Mouse (Mus musculus): ENCODE results near the gene Dip2b.
A peak's percentile ranks its signal among the peaks of the same experiment; 100 is the strongest.

The Dip2b gene

GRCm38 (mm10) chr15:100038470-100038971, at the start of gene Dip2b:
Gene Dip2b (plus strand): TSS chr15:100038664.
- peak; percentile 95 for DNase-seq (ENCODE audit: low read depth, low spot score)

GRCm38 (mm10) chr15:99993100-99993499, 45.4 kb upstream of the Dip2b start:
- no peak for DNase-seq (ENCODE audit: low read depth, low spot score)

GRCm38 (mm10) chr15:99997114-99997804, 41.2 kb upstream of the Dip2b start:
- no peak for DNase-seq (ENCODE audit: low read depth, low spot score)

GRCm38 (mm10) chr15:99999390-99999789, 39.1 kb upstream of the Dip2b start:
- no peak for DNase-seq (ENCODE audit: low read depth, low spot score)

GRCm38 (mm10) chr15:100004677-100005273, 33.7 kb upstream of the Dip2b start:
- no peak for DNase-seq (ENCODE audit: low read depth, low spot score)

- no peak for DNase-seq (ENCODE audit: low read depth, low spot score)
These were observed 32.3 kb upstream of the Dip2b start for GRCm38 (mm10) chr15:100006180-100006579.

GRCm38 (mm10) chr15:100018280-100018899, 20.1 kb upstream of the Dip2b start:
- peak; percentile 59 for DNase-seq (ENCODE audit: low read depth, low spot score)

GRCm38 (mm10) chr15:100021175-100021574, 17.3 kb upstream of the Dip2b start:
- DNase-seq (ENCODE audit: low read depth, low spot score) = no peak

GRCm38 (mm10) chr15:100022923-100023322, 15.5 kb upstream of the Dip2b start:
- DNase-seq (ENCODE audit: low read depth, low spot score) = peak; percentile 45

GRCm38 (mm10) chr15:100025076-100025834, 13.2 kb upstream of the Dip2b start:
- DNase-seq (ENCODE audit: low read depth, low spot score) = no peak

GRCm38 (mm10) chr15:100028133-100028532, 10.3 kb upstream of the Dip2b start:
- DNase-seq (ENCODE audit: low read depth, low spot score) = no peak

GRCm38 (mm10) chr15:100029497-100029896, 9.0 kb upstream of the Dip2b start:
- DNase-seq (ENCODE audit: low read depth, low spot score) = no peak

- DNase-seq (ENCODE audit: low read depth, low spot score) = no peak
These were observed 8.6 kb upstream of the Dip2b start for GRCm38 (mm10) chr15:100029900-100030299.

GRCm38 (mm10) chr15:100032546-100032945, 5.9 kb upstream of the Dip2b start:
- DNase-seq (ENCODE audit: low read depth, low spot score) = no peak

GRCm38 (mm10) chr15:100039001-100039701, 687 bp downstream of the Dip2b start:
- peak; percentile 72 for DNase-seq (ENCODE audit: low read depth, low spot score)

GRCm38 (mm10) chr15:100040541-100041266, 2.2 kb downstream of the Dip2b start:
- peak; percentile 57 for DNase-seq (ENCODE audit: low read depth, low spot score)

GRCm38 (mm10) chr15:100041267-100042047, 3.0 kb downstream of the Dip2b start:
- peak; percentile 82 for DNase-seq (ENCODE audit: low read depth, low spot score)

- DNase-seq (ENCODE audit: low read depth, low spot score) = peak; percentile 70
These were observed 3.6 kb downstream of the Dip2b start for GRCm38 (mm10) chr15:100042048-100042400.

- DNase-seq (ENCODE audit: low read depth, low spot score) = no peak
These were observed 7.1 kb downstream of the Dip2b start for GRCm38 (mm10) chr15:100045576-100045975.

Measured in CD4-positive helper T cell, adult 2 months (primary cell).